Mouse (Mus musculus): ENCODE measurements around the gene Ski. TPM values are rescaled to one million over a fixed set of nuclear protein-coding genes. Genes with fewer than 3 reads are reported as not detected.

Ski gene
- polyA plus RNA-seq, 1 experiment from 2014 or later: 11.0 TPM

DNA sequence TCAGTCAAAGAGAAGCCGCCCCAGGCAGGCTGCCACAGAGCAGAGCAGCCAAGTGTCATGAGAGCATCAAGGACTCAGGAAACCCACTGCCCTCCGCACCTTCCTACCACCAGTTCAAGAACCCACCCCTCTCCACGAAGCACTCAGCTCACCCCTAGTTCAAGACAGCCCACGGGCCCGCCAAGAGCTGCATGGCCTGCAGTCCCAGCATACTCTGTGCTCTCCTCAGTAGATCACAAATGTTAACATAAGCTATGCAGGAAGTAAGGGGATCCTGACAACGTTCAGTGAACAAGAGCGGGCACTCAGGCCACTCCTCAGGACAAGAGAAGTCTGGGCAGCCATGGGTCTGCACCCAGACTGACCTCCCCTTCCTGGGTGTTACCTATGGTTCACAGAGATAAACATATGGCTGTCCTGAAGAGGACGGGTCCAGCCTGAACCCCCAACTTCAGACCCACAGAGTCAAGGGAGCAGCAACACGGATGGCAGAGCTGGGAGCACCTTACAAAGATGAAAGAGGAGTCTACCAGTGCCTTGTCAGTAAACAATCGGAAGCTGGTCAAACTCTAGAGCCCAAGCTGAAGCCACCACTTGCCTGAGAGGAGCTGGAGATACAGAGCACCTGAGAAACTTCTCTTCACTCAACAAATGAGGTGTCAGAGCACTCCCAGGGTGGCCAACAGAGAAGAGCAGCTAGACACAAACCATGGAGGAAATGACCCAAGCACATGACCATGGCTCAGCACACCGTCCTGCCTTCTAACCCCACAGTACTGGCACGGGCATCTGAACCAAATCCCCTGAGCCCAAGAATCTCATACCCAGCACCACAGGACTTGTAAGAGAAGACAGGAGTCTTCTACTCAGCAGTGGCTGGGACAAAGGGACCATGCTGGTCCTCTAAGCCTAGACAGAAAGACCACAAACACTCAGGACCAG, 2.9 kb downstream of the Ski start:
- 39% methylated on average over 12 of the region's 12 CpGs for WGBS

GRCm38 (mm10) chr4:155218104-155218732, 4.2 kb downstream of the Ski start:
- Histone ChIP-seq H3K4me1 (replicated peaks) (peaks cover 76% of the 10 kb centered on the region), H3K9ac (no peak overlapping the region), H3K27me3 (no peaks in the 10 kb centered on the region), H3K9me3 (replicated peaks) (no peaks in the 10 kb centered on the region), H3K36me3 (no peaks in the 10 kb centered on the region), H3K4me3 (peak overlapping the region; percentile 91), H3K4me2 (peak overlapping the region; percentile 89), H3K27ac (0 out of 2 replicates have a peak overlapping the region, but pooled peaks have one; percentile 35)
- 60% methylated on average over 9 of the region's 9 CpGs for WGBS
- no peak for ATAC-seq (replicated peaks; ENCODE audit: insufficient number of reproducible peaks, insufficient read depth, low FRiP score, low read depth)

More for the DNA sequence above, 2.9 kb downstream of the Ski start:
- Histone ChIP-seq H3K4me2 (peak overlapping the region; percentile 89), H3K4me3 (peak overlapping the region; percentile 91), H3K9ac (peak overlapping the region; percentile 98), H3K27ac (peak overlapping the region; percentile 81), H3K4me1 (replicated peaks) (peaks cover 71% of the 10 kb centered on the region), H3K9me3 (replicated peaks) (no peaks in the 10 kb centered on the region), H3K27me3 (no peaks in the 10 kb centered on the region), H3K36me3 (no peaks in the 10 kb centered on the region)
- ATAC-seq (replicated peaks; ENCODE audit: insufficient number of reproducible peaks, insufficient read depth, low FRiP score, low read depth): no peak

DNA sequence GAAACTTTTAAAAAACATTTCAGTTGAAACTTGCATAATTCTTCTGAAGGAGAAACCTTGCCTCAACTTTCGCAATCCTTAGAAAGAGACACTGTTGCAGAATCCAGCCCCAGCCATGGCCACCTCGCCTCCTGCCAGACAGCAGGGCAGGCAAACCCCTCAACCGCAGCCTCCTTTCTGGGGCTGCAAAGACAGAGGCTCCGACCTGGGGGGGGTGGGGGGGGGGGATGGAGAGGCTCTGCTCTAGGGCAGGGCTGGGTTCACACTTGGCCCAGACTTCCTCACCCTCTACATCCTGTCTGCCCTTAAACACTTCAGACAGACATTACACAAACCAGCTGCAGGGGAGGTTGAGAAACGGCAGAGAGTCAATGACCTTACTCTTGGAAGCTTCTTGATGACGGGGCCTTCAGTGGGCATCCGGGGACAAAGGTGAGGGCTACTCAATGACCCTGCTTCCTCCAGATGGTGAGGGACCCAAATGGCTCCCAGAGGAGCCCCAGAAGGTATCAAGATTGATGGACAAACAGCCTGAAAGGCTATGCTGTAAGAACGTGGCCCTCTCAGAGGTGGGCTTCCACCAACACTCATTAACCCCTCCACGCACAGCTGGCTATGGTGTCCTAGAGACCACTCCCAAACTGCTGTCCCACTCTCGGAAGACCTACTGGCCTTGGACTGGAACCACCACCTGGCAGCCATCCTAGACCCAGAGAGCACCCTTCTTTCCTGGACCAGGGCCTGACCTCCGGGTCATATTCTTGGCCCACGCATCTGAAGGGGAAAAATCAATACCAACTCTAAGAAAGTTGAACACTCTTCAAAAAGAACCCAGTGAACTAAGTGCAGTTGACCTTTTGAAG, 4.9 kb downstream of the Ski start:
- Histone ChIP-seq H3K4me3 (peak overlapping the region; percentile 91; the same call in 1 of the 2 replicates), H3K9me3 (replicated peaks) (no peaks in the 10 kb centered on the region), H3K4me2 (peak overlapping the region; percentile 89), H3K27ac (peak overlapping the region; percentile 77; the same call in 1 of the 2 replicates), H3K27me3 (no peaks in the 10 kb centered on the region), H3K9ac (no peak overlapping the region), H3K4me1 (replicated peaks) (peaks cover 83% of the 10 kb centered on the region), H3K36me3 (no peaks in the 10 kb centered on the region)
- 42% methylated on average over 12 of the region's 12 CpGs for WGBS
- ATAC-seq (replicated peaks; ENCODE audit: insufficient number of reproducible peaks, insufficient read depth, low FRiP score, low read depth): no peak

GRCm38 (mm10) chr4:155215773-155216630, 6.4 kb downstream of the Ski start:
- 27% methylated on average over 12 of the region's 12 CpGs for WGBS
- no peak for ATAC-seq (replicated peaks; ENCODE audit: insufficient number of reproducible peaks, insufficient read depth, low FRiP score, low read depth)
- H3K9ac ChIP-seq: peak overlapping the region; percentile 0; the same call in 1 of the 2 replicates
- H3K27ac ChIP-seq: peak overlapping the region; percentile 77
- H3K27me3 ChIP-seq: no peaks in the 10 kb centered on the region
- H3K4me1 ChIP-seq (replicated peaks): peaks cover 92% of the 10 kb centered on the region
- 0 out of 2 replicates have a peak overlapping the region, but pooled peaks have one; percentile 3 for H3K4me3 ChIP-seq
- H3K9me3 ChIP-seq (replicated peaks): no peaks in the 10 kb centered on the region
- H3K4me2 ChIP-seq: peak overlapping the region; percentile 89
- H3K36me3 ChIP-seq: no peaks in the 10 kb centered on the region

GRCm38 (mm10) chr4:155215203-155215602, 7.2 kb downstream of the Ski start:
- Histone ChIP-seq H3K4me1 (replicated peaks) (peaks cover 94% of the 10 kb centered on the region), H3K27ac (peak overlapping the region; percentile 77), H3K9ac (no peak overlapping the region), H3K4me3 (0 out of 2 replicates have a peak overlapping the region, but pooled peaks have one; percentile 3), H3K36me3 (no peaks in the 10 kb centered on the region), H3K9me3 (replicated peaks) (no peaks in the 10 kb centered on the region), H3K4me2 (peak overlapping the region; percentile 89), H3K27me3 (no peaks in the 10 kb centered on the region)
- 36% methylated on average over 9 of the region's 9 CpGs for WGBS
- ATAC-seq (replicated peaks; ENCODE audit: insufficient number of reproducible peaks, insufficient read depth, low FRiP score, low read depth): no peak

DNA sequence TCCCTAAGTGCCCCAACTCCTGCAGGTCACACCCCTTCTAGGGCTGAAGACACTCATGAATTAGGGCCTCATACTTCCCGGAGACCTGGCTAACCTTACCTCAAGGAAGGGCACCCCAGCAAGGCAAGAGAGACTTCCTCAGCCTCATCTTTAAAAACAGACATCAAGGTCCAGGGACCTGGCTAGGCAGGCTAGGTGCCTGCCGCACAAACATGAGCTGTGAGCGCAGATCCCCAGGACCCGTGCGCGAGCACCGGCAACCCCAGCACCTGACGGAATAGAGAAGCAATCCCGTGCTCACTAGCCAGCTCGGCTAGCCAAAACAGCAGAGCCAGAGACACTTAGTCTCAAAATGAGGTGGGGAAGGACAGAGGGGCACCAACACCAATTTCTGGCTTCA, 7.6 kb downstream of the Ski start:
- no peak for ATAC-seq (replicated peaks; ENCODE audit: insufficient number of reproducible peaks, insufficient read depth, low FRiP score, low read depth)
- Histone ChIP-seq H3K9me3 (replicated peaks) (no peaks in the 10 kb centered on the region), H3K4me1 (replicated peaks) (peaks cover 94% of the 10 kb centered on the region), H3K27me3 (no peaks in the 10 kb centered on the region), H3K36me3 (no peaks in the 10 kb centered on the region), H3K9ac (no peak overlapping the region), H3K4me3 (no peak overlapping the region), H3K4me2 (peak overlapping the region; percentile 89), H3K27ac (peak overlapping the region; percentile 77; the same call in 1 of the 2 replicates)
- WGBS: 73% methylated on average over 10 of the region's 10 CpGs

DNA sequence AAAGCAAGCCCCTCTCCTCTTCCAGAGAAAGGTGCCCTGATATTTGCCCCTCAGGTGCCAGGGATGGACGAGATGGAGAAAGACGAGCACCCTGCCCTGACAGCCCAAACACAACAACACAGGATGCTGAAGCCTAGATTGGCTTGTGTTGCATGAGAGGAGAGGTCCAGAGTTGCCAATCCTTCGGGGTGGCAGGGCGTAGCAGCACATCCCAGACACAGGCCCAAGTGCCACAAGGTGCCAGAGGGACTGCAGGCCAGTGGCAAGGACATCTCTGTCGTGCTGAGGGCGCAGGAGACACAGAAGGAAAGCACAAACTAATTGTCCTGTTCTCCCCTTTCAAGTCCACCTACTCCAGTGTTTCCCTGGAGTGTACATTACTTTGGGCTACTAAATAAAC, 8.2 kb downstream of the Ski start:
- Histone ChIP-seq H3K27me3 (no peaks in the 10 kb centered on the region), H3K4me1 (replicated peaks) (peaks cover 93% of the 10 kb centered on the region), H3K27ac (no peak overlapping the region), H3K4me2 (no peak overlapping the region), H3K9me3 (replicated peaks) (no peaks in the 10 kb centered on the region), H3K4me3 (no peak overlapping the region), H3K36me3 (no peaks in the 10 kb centered on the region), H3K9ac (no peak overlapping the region)
- WGBS: 81% methylated on average over 6 of the region's 6 CpGs
- no peak for ATAC-seq (replicated peaks; ENCODE audit: insufficient number of reproducible peaks, insufficient read depth, low FRiP score, low read depth)

GRCm38 (mm10) chr4:155213752-155214054, 8.7 kb downstream of the Ski start:
- ATAC-seq (replicated peaks; ENCODE audit: insufficient number of reproducible peaks, insufficient read depth, low FRiP score, low read depth): no peak
- no peaks in the 10 kb centered on the region for H3K9me3 ChIP-seq (replicated peaks)
- no peaks in the 10 kb centered on the region for H3K36me3 ChIP-seq
- H3K27me3 ChIP-seq: no peaks in the 10 kb centered on the region
- H3K27ac ChIP-seq: no peak overlapping the region
- WGBS: 67% methylated on average over 6 of the region's 6 CpGs
- no peak overlapping the region for H3K4me2 ChIP-seq
- H3K4me1 ChIP-seq (replicated peaks): peaks cover 92% of the 10 kb centered on the region
- H3K9ac ChIP-seq: no peak overlapping the region
- no peak overlapping the region for H3K4me3 ChIP-seq

DNA sequence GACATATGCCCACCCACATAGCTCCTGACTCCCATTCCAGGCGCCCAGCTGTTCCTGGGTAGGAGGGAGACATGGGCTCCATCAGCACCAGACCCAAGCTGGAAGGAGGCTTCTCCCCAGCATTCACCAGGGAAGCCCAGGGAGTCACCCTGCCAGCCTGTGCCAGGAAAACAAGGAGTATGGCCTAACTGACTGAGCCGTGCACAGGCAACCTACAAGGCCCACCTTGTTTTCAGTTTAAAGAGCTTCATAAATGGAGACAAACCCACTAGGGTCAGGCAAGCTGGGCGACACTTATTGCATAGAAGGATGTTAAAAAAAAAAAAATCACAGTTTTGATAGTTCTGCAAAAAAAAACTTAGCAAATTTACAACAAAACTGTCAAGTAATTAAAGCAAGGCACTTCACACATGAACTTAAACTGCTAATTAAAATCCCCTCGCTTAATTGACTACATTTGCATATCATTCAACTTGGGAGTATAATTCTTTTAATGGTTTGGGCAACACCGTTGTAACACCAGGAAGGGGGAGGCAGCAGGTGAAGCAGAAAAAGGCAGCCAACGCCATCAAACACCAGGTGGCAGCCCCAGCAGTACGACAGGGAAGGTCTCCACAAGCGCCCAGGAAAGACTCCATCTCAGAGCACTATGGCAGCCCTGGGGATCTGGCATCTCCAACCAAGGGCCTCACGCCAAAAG, 9.2 kb downstream of the Ski start:
- H3K9me3 ChIP-seq (replicated peaks): no peaks in the 10 kb centered on the region
- peaks cover 92% of the 10 kb centered on the region for H3K4me1 ChIP-seq (replicated peaks)
- H3K4me2 ChIP-seq: no peak overlapping the region
- no peak for ATAC-seq (replicated peaks; ENCODE audit: insufficient number of reproducible peaks, insufficient read depth, low FRiP score, low read depth)
- H3K36me3 ChIP-seq: no peaks in the 10 kb centered on the region
- H3K27me3 ChIP-seq: no peaks in the 10 kb centered on the region
- H3K27ac ChIP-seq: no peak overlapping the region
- H3K4me3 ChIP-seq: no peak overlapping the region
- WGBS: 62% methylated on average over 9 of the region's 9 CpGs
- H3K9ac ChIP-seq: no peak overlapping the region

- no peak overlapping the region for H3K4me3 ChIP-seq
- 91% methylated on average over 5 of the region's 5 CpGs for WGBS
- H3K9me3 ChIP-seq (replicated peaks): no peaks in the 10 kb centered on the region
- ATAC-seq (replicated peaks; ENCODE audit: insufficient number of reproducible peaks, insufficient read depth, low FRiP score, low read depth): no peak
- H3K9ac ChIP-seq: no peak overlapping the region
- peaks cover 89% of the 10 kb centered on the region for H3K4me1 ChIP-seq (replicated peaks)
- no peaks in the 10 kb centered on the region for H3K36me3 ChIP-seq
- H3K27me3 ChIP-seq: no peaks in the 10 kb centered on the region
- no peak overlapping the region for H3K27ac ChIP-seq
- no peak overlapping the region for H3K4me2 ChIP-seq
Measured at GRCm38 (mm10) chr4:155209494-155209893, 12.9 kb downstream of the Ski start.
